Mouse (Mus musculus) stomach, embryonic 15.5 days (tissue): ENCODE results near the gene Ugt1a9. TPM values are rescaled to one million over a fixed set of nuclear protein-coding genes. Genes with fewer than 3 reads are reported as not detected.

Experiments used
- ATAC-seq: fragments of 200-750 bp; cut with Nextera tagmentation; 2 replicates; pipeline ENCODE4 v1.8.0; 2017; ENCODE audit warnings: low read depth, moderate number of reproducible peaks, moderate TSS enrichment; ENCODE audit not compliant: insufficient read depth, low FRiP score
- H3K27ac ChIP-seq: fragments of 300-500 bp; sonication (generic); 2 replicates; pipeline ENCODE4 v1.5.1; 2015; ENCODE audit warnings: mild to moderate bottlenecking, inconsistent platforms
- H3K27me3 ChIP-seq: fragments of 300-500 bp; sonication (generic); replicated peaks from 2 replicates; pipeline ENCODE4 v1.6.1; 2015; ENCODE audit warnings: inconsistent platforms
- H3K36me3 ChIP-seq: fragments of 300-500 bp; sonication (generic); 2 replicates; pipeline ENCODE4 v1.6.1; 2015; ENCODE audit warnings: inconsistent platforms
- H3K4me1 ChIP-seq: fragments of 300-500 bp; sonication (generic); 2 replicates; pipeline ENCODE4 v1.6.1; 2015; ENCODE audit warnings: inconsistent platforms
- H3K4me2 ChIP-seq: fragments of 300-500 bp; sonication (generic); 2 replicates; pipeline ENCODE4 v1.6.1; 2015; ENCODE audit warnings: mild to moderate bottlenecking, inconsistent platforms
- H3K4me3 ChIP-seq: fragments of 300-500 bp; sonication (generic); replicated peaks from 2 replicates; pipeline ENCODE4 v1.5.1; 2015; ENCODE audit warnings: inconsistent platforms
- H3K9ac ChIP-seq: fragments of 300-500 bp; sonication (generic); 2 replicates; pipeline ENCODE4 v1.6.1; 2015; ENCODE audit warnings: inconsistent platforms
- H3K9me3 ChIP-seq: fragments of 300-500 bp; sonication (generic); 2 replicates; pipeline ENCODE4 v1.6.1; 2016; ENCODE audit warnings: inconsistent platforms
- WGBS: fragments of 180-500 bp; shearing (Covaris S2); methylation state at CpG from one replicate; pipeline ENCODE4 v1.1.7; 2015; 5-methylcytosine and 5-hydroxymethylcytosine counted together
- polyA plus RNA-seq: library from polyadenylated mRNA; unstranded; fragments of >200 nt; fragmentation: Nextera tagmentation; extraction: Ambion mirVana; gene quantifications from 2 replicates; pipeline ENCODE4 v1.2.1, GENCODE M21; 2015

Ugt1a9 gene
- polyA plus RNA-seq, 1 experiment from 2014 or later, result 1.7 TPM

DNA sequence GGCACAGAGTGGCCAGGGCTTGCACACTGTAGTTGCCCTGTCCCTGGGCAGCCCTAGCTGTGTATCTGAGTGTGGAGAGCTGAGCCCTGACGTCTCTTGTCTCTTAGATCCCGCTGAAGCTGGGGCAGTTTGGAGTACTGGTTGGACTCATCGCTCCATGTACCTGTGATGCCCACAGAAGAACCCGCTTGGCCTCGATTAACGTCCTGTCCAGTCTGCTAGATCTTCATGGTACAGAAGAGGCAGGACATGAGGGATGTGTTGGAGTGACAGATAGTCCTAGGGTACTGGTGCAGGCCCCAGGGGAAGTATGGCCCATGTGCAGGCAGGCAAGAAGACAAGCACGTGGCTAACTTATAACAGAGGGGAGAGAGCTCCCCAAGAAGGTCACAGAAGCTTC, 179.0 kb downstream of the Ugt1a9 start:
- no peak overlapping the region for H3K9ac ChIP-seq
- H3K27me3 ChIP-seq, result no peaks in the 10 kb centered on the region
- H3K36me3 ChIP-seq, result no peaks in the 10 kb centered on the region
- peak; percentile 1; the same call in 1 of the 2 replicates for ATAC-seq
- H3K4me3 ChIP-seq, result no peak overlapping the region
- peaks cover 15% of the 10 kb centered on the region; the same call in 1 of the 2 replicates for H3K9me3 ChIP-seq
- no peak overlapping the region for H3K4me2 ChIP-seq
- WGBS, result 75% methylated on average over 7 of the region's 7 CpGs
- H3K27ac ChIP-seq, result no peak overlapping the region
- H3K4me1 ChIP-seq, result no peaks in the 10 kb centered on the region

DNA sequence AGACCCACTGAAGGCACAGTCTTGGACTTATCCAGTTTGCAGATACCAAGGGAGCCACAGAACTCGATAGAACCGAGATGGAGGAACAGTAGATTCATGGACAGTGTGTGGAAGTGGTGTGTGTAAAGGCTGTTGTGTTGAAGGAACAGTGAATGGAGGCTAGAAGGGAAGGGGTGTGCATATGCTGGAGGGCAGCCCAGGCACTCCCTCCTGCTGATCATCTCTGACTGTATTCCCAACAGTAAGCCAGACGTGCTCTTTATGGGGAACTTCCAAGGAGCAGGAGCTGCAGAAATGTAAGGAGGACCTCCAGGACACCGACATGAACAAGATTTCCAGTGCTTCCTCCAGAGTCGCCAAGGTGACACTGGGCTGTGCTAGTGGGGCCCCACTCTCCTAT, 179.4 kb downstream of the Ugt1a9 start:
- Histone ChIP-seq H3K27me3 (no peaks in the 10 kb centered on the region), H3K36me3 (no peaks in the 10 kb centered on the region), H3K9me3 (peaks cover 15% of the 10 kb centered on the region; the same call in 1 of the 2 replicates), H3K9ac (no peak overlapping the region), H3K27ac (no peak overlapping the region), H3K4me1 (no peaks in the 10 kb centered on the region), H3K4me2 (no peak overlapping the region), H3K4me3 (no peak overlapping the region)
- no peak for ATAC-seq
- WGBS, result 79% methylated on average over 5 of the region's 5 CpGs

DNA sequence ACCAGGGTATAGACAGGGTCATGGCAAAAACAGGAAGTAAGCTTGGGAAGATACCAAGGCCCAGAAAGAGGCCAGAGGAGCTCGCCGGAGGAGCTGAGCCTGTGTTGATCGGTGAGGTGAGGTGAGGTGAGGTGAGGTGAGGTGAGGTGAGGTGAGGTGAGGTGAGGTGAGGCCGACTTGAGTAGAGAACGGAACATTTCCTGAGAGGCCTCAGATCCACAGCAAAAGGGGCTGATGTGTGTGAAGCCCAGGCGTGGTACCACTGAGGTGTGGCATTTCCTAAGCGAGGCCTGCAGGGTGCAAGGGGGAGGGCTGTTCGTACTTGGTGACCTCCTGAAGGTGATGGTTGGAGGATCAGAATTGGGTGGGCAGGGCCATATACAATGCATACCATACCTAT, 182.5 kb downstream of the Ugt1a9 start:
- H3K27ac ChIP-seq, result no peak overlapping the region
- 71% methylated on average over 8 of the region's 8 CpGs for WGBS
- H3K9ac ChIP-seq, result no peak overlapping the region
- H3K4me3 ChIP-seq, result no peak overlapping the region
- no peak for ATAC-seq
- no peaks in the 10 kb centered on the region for H3K36me3 ChIP-seq
- H3K9me3 ChIP-seq, result peaks cover 11% of the 10 kb centered on the region; the same call in 1 of the 2 replicates
- no peaks in the 10 kb centered on the region for H3K27me3 ChIP-seq
- no peak overlapping the region for H3K4me2 ChIP-seq
- no peaks in the 10 kb centered on the region for H3K4me1 ChIP-seq

DNA sequence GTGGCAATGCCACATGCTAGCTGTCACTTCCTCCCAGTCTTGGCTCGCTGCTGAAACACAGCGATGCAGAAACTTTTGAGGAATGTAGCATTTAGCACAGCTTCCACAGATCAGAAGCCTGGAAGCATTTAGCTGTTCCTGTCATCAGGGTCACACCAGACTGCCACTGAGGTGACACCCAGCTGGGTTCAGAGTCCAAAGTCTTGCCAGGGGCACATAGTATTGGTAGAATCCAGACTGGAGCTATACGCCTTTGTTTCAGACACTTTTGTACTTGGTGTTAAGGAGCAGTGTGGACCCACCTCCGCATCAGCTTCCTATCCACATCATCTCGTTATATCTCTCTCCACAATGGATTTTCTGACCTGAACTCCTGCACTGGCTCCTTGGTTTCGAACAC, 182.9 kb downstream of the Ugt1a9 start:
- no peaks in the 10 kb centered on the region for H3K4me1 ChIP-seq
- H3K4me2 ChIP-seq, result no peak overlapping the region
- peaks cover 11% of the 10 kb centered on the region; the same call in 1 of the 2 replicates for H3K9me3 ChIP-seq
- WGBS, result 74% methylated on average over 6 of the region's 6 CpGs
- no peak overlapping the region for H3K9ac ChIP-seq
- no peaks in the 10 kb centered on the region for H3K27me3 ChIP-seq
- H3K36me3 ChIP-seq, result no peaks in the 10 kb centered on the region
- no peak overlapping the region for H3K4me3 ChIP-seq
- ATAC-seq, result no peak
- no peak overlapping the region for H3K27ac ChIP-seq

DNA sequence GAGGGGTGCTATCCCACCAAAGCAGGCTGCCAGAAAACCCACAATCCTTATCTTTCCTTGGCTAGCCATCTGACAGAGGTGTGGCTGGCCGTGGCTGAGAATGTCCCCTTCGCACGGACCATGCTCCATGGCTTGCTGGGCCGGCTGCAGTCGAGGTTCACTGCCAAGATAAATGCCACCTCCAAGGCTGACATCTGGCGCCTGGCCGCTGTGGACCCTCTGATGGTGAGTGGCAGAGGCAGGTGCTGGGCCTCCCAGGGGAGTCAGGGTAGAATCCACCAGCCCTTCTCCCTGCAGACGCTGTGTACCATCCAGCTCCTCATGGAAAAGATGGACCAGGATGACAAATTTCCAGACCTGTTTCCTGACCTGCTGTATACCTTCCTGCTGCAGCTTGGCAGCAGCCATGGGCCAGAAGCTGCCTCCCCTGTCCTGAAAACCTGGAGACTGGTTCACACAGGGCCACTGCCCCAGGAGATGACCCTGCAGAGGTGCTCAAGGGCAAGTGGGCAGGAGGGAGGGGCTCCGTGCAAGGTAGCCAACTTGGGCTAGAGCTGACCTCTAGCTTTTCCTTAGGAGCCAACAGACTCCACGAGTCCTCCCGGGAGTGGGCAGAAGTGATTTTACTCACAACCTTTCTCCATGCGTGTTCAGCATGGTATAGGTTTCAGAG, 184.3 kb downstream of the Ugt1a9 start:
- Histone ChIP-seq H3K4me3 (no peak overlapping the region), H3K27me3 (no peaks in the 10 kb centered on the region), H3K9me3 (0 out of 2 replicates have a peak, but pooled peaks cover 4% of the 10 kb centered on the region), H3K4me1 (no peaks in the 10 kb centered on the region), H3K36me3 (no peaks in the 10 kb centered on the region), H3K27ac (no peak overlapping the region), H3K4me2 (no peak overlapping the region), H3K9ac (no peak overlapping the region)
- no peak for ATAC-seq
- 86% methylated on average over 12 of the region's 12 CpGs for WGBS

- H3K9ac ChIP-seq, result no peak overlapping the region
- no peak overlapping the region for H3K4me2 ChIP-seq
- no peak overlapping the region for H3K4me3 ChIP-seq
- no peak overlapping the region for H3K27ac ChIP-seq
- no peaks in the 10 kb centered on the region for H3K9me3 ChIP-seq
- 51% methylated on average over 2 of the region's 2 CpGs for WGBS
- H3K36me3 ChIP-seq, result peaks cover 4% of the 10 kb centered on the region; the same call in 1 of the 2 replicates
- ATAC-seq, result no peak
- H3K4me1 ChIP-seq, result no peaks in the 10 kb centered on the region
- H3K27me3 ChIP-seq, result no peaks in the 10 kb centered on the region
Observed at GRCm38 (mm10) chr1:88255466-88255857, 184.9 kb downstream of the Ugt1a9 start.

DNA sequence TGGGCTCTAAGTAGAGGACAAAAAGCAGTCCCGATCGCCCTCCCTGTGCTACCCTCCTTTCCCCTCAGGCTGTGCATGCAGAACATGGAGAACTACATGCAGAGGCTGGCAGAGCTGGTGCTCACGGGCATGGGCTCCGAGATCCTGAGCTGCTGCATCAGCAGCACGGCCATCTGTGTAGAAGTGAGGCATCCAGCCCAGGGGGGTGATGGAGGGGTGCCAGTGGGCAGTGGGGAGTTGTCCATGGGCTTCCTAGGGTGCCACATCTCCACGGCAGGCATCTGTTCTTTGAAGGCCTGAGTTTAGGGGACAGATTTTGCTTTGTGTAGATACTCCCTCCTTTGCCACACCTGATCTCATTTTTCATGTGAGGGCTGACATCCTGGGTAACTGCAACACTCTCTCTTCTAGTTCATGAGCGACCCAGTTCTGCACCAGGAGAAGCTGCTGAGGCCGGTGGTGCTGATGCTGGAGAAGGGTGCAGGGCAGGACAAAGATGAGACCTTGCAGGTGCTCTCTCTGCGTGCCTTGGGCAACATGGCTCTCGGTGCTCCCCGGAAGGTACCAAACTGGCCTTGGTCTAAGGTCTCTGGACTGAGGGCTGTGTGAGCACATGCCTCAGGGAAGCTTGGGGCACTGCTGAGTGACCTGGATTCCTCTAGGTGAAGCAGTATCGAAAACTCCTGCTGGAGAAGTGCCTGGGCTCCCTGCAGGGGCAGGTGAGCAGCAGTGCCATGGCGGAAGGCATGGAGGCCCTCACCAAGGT, 185.6 kb downstream of the Ugt1a9 start:
- 76% methylated on average over 13 of the region's 13 CpGs for WGBS
- H3K9ac ChIP-seq, result no peak overlapping the region
- no peaks in the 10 kb centered on the region for H3K27me3 ChIP-seq
- peaks cover 11% of the 10 kb centered on the region; the same call in 1 of the 2 replicates for H3K36me3 ChIP-seq
- H3K4me1 ChIP-seq, result no peaks in the 10 kb centered on the region
- no peak for ATAC-seq
- H3K4me3 ChIP-seq, result no peak overlapping the region
- no peak overlapping the region for H3K27ac ChIP-seq
- no peaks in the 10 kb centered on the region for H3K9me3 ChIP-seq
- no peak overlapping the region for H3K4me2 ChIP-seq

- Histone ChIP-seq H3K4me2 (no peak overlapping the region), H3K27ac (no peak overlapping the region), H3K36me3 (peaks cover 20% of the 10 kb centered on the region), H3K4me1 (peaks cover 7% of the 10 kb centered on the region; the same call in 1 of the 2 replicates), H3K27me3 (no peaks in the 10 kb centered on the region), H3K9me3 (no peaks in the 10 kb centered on the region), H3K9ac (no peak overlapping the region), H3K4me3 (no peak overlapping the region)
- ATAC-seq, result no peak
- 74% methylated on average over 10 of the region's 10 CpGs for WGBS
Observed at GRCm38 (mm10) chr1:88256886-88257663, 186.5 kb downstream of the Ugt1a9 start.

GRCm38 (mm10) chr1:88257681-88258080, 187.1 kb downstream of the Ugt1a9 start:
- Histone ChIP-seq H3K4me3 (no peak overlapping the region), H3K4me1 (peaks cover 11% of the 10 kb centered on the region), H3K36me3 (peaks cover 22% of the 10 kb centered on the region), H3K27ac (no peak overlapping the region), H3K27me3 (no peaks in the 10 kb centered on the region), H3K9me3 (no peaks in the 10 kb centered on the region), H3K9ac (no peak overlapping the region), H3K4me2 (no peak overlapping the region)
- no peak for ATAC-seq
- 82% methylated on average over 6 of the region's 6 CpGs for WGBS

GRCm38 (mm10) chr1:88258361-88258760, 187.8 kb downstream of the Ugt1a9 start:
- Histone ChIP-seq H3K9ac (no peak overlapping the region), H3K36me3 (peaks cover 29% of the 10 kb centered on the region), H3K27me3 (no peaks in the 10 kb centered on the region), H3K4me1 (peaks cover 11% of the 10 kb centered on the region), H3K4me2 (no peak overlapping the region), H3K4me3 (no peak overlapping the region), H3K27ac (no peak overlapping the region), H3K9me3 (no peaks in the 10 kb centered on the region)
- ATAC-seq, result no peak
- WGBS, result 71% methylated on average over 6 of the region's 6 CpGs

GRCm38 (mm10) chr1:88258881-88259642, 188.5 kb downstream of the Ugt1a9 start:
- no peaks in the 10 kb centered on the region for H3K9me3 ChIP-seq
- WGBS, result 62% methylated on average over 8 of the region's 8 CpGs
- no peak overlapping the region for H3K9ac ChIP-seq
- no peaks in the 10 kb centered on the region for H3K27me3 ChIP-seq
- H3K36me3 ChIP-seq, result peaks cover 36% of the 10 kb centered on the region
- no peak overlapping the region for H3K4me2 ChIP-seq
- peaks cover 11% of the 10 kb centered on the region for H3K4me1 ChIP-seq
- no peak for ATAC-seq
- H3K4me3 ChIP-seq, result no peak overlapping the region
- H3K27ac ChIP-seq, result no peak overlapping the region
